Mouse (Mus musculus) heart, embryonic 14.5 days (tissue): ENCODE data around the gene Chga. TPM values are rescaled to one million over a fixed set of nuclear protein-coding genes. Genes with fewer than 3 reads are reported as not detected.

Experiments used
- ATAC-seq: fragments of 200-750 bp; cut with Nextera tagmentation; 2 replicates; pipeline ENCODE4 v1.8.0; 2017; ENCODE audit warnings: low read depth, moderate TSS enrichment; ENCODE audit not compliant: insufficient number of reproducible peaks, insufficient read depth, low FRiP score
- H3K27ac ChIP-seq, 2 experiments: fragments of 200-500 bp in 1 of 2; fragments of 300-500 bp in 1 of 2; sonication (generic) in 1 of 2; replicated peaks in 1 of 2; 2 replicates each; pipeline ENCODE4 v1.5.1; 2012 to 2014; ENCODE audit warnings: low read depth in 2 of 2, low read length in 2 of 2, control low read depth in 1 of 2, mild to moderate bottlenecking in 1 of 2, mixed read lengths in 1 of 2; ENCODE audit not compliant: control insufficient read depth in 1 of 2, insufficient read depth in 1 of 2
- H3K27me3 ChIP-seq: fragments of 300-500 bp; sonication (generic); 2 replicates; pipeline ENCODE4 v1.6.1; 2014; ENCODE audit warnings: mild to moderate bottlenecking, low read length, control low read depth; ENCODE audit not compliant: control insufficient read depth, insufficient read depth
- H3K36me3 ChIP-seq: fragments of 300-500 bp; sonication (generic); 2 replicates; pipeline ENCODE4 v1.6.1; 2014; ENCODE audit warnings: mild to moderate bottlenecking, control low read depth, low read length, mixed read lengths; ENCODE audit not compliant: control insufficient read depth, insufficient read depth
- H3K4me1 ChIP-seq, 2 experiments: fragments of 200-500 bp in 1 of 2; fragments of 300-500 bp in 1 of 2; sonication (generic) in 1 of 2; 2 replicates each; pipeline ENCODE4 v1.6.1; 2012 to 2014; ENCODE audit warnings: low read length in 2 of 2, control low read depth in 1 of 2, mixed read lengths in 1 of 2; ENCODE audit not compliant: control insufficient read depth in 2 of 2, insufficient read depth in 2 of 2
- H3K4me2 ChIP-seq: fragments of 300-500 bp; sonication (generic); 2 replicates; pipeline ENCODE4 v1.6.1; 2014; ENCODE audit warnings: mild to moderate bottlenecking, low read length
- H3K4me3 ChIP-seq, 2 experiments: fragments of 200-500 bp in 1 of 2; fragments of 300-500 bp in 1 of 2; sonication (generic) in 1 of 2; 2 replicates each; pipeline ENCODE4 v1.5.1; 2012 to 2014; ENCODE audit warnings: low read length in 2 of 2, mild to moderate bottlenecking in 2 of 2, control low read depth in 1 of 2, low read depth in 1 of 2, moderate library complexity in 1 of 2; ENCODE audit not compliant: control insufficient read depth in 1 of 2, insufficient read depth in 1 of 2
- H3K9ac ChIP-seq: fragments of 300-500 bp; sonication (generic); 2 replicates; pipeline ENCODE4 v1.6.1; 2014; ENCODE audit warnings: mild to moderate bottlenecking, low read length
- H3K9me3 ChIP-seq: fragments of 300-500 bp; sonication (generic); 2 replicates; pipeline ENCODE4 v1.6.1; 2016; ENCODE audit warnings: low read length, control low read depth; ENCODE audit not compliant: control insufficient read depth
- WGBS: fragments of 180-500 bp; shearing (Covaris S2); extraction: QIAGEN DNeasy Blood & Tissue Kit; methylation state at CpG from one replicate; pipeline ENCODE4 v1.1.7; 2014; 5-methylcytosine and 5-hydroxymethylcytosine counted together
- polyA plus RNA-seq: library from polyadenylated mRNA; unstranded; fragments of >200 nt; fragmentation: Nextera tagmentation; extraction: Ambion mirVana; gene quantifications from 2 replicates; pipeline ENCODE4 v1.2.1, GENCODE M21; 2014

The Chga gene
- 0.30 and 0.34 TPM in 2 replicates for polyA plus RNA-seq

- Histone ChIP-seq H3K4me2 (peak within 1 kb of the TSS; percentile 45), H3K9ac (no peak within 1 kb of the TSS), H3K4me1 (no peaks in the 10 kb centered on the region), H3K4me3 (no peak within 1 kb of the TSS; a peak in 1 of 4 replicates), H3K27me3 (peaks cover 37% of the 10 kb centered on the region), H3K27ac (no peak within 1 kb of the TSS), H3K36me3 (no peaks in the 10 kb centered on the region), H3K9me3 (no peaks in the 10 kb centered on the region)
- ATAC-seq, result peak; percentile 38; the same call in 1 of the 2 replicates
- 3% methylated on average over 48 of the region's 48 CpGs for WGBS
Measured at GRCm38 (mm10) chr12:102554721-102555516, at the start of gene Chga. Gene Chga (plus strand): TSS chr12:102554969.

- no peaks in the 10 kb centered on the region for H3K36me3 ChIP-seq
- no peak for ATAC-seq
- H3K27ac ChIP-seq, result no peak overlapping the region
- no peaks in the 10 kb centered on the region for H3K9me3 ChIP-seq
- H3K4me1 ChIP-seq, result peaks cover 0 to 5% of the 10 kb centered on the region in 2 experiments; a peak in 1 of 4 replicates
- WGBS, result 60% methylated on average over 9 of the region's 9 CpGs
- H3K4me3 ChIP-seq, result no peak overlapping the region
- H3K9ac ChIP-seq, result no peak overlapping the region
- H3K27me3 ChIP-seq, result no peaks in the 10 kb centered on the region
- no peak overlapping the region for H3K4me2 ChIP-seq
Measured at GRCm38 (mm10) chr12:102505131-102505713, 49.5 kb upstream of the Chga start.

GRCm38 (mm10) chr12:102505949-102506348, 48.8 kb upstream of the Chga start:
- Histone ChIP-seq H3K36me3 (no peaks in the 10 kb centered on the region), H3K4me1 (peaks cover 0 to 5% of the 10 kb centered on the region in 2 experiments; a peak in 1 of 4 replicates), H3K27ac (no peak overlapping the region), H3K4me3 (no peak overlapping the region), H3K4me2 (no peak overlapping the region), H3K9me3 (no peaks in the 10 kb centered on the region), H3K27me3 (no peaks in the 10 kb centered on the region), H3K9ac (no peak overlapping the region)
- ATAC-seq, result no peak
- WGBS, result 83% methylated on average over 7 of the region's 7 CpGs

- no peaks in the 10 kb centered on the region for H3K27me3 ChIP-seq
- no peaks in the 10 kb centered on the region for H3K36me3 ChIP-seq
- no peak overlapping the region for H3K9ac ChIP-seq
- H3K27ac ChIP-seq, result no peak overlapping the region
- H3K4me1 ChIP-seq, result no peaks in the 10 kb centered on the region
- no peak for ATAC-seq
- no peak overlapping the region for H3K4me2 ChIP-seq
- no peaks in the 10 kb centered on the region for H3K9me3 ChIP-seq
- WGBS, result 67% methylated on average over 3 of the region's 3 CpGs
- no peak overlapping the region for H3K4me3 ChIP-seq
Measured at GRCm38 (mm10) chr12:102511363-102511762, 43.4 kb upstream of the Chga start.

- no peaks in the 10 kb centered on the region for H3K4me1 ChIP-seq
- no peaks in the 10 kb centered on the region for H3K9me3 ChIP-seq
- 80% methylated on average over 6 of the region's 6 CpGs for WGBS
- no peak overlapping the region for H3K4me3 ChIP-seq
- H3K27ac ChIP-seq, result no peak overlapping the region
- H3K4me2 ChIP-seq, result no peak overlapping the region
- no peak for ATAC-seq
- no peaks in the 10 kb centered on the region for H3K27me3 ChIP-seq
- H3K36me3 ChIP-seq, result no peaks in the 10 kb centered on the region
- no peak overlapping the region for H3K9ac ChIP-seq
Measured at GRCm38 (mm10) chr12:102514151-102514550, 40.6 kb upstream of the Chga start.

- 83% methylated on average over 6 of the region's 6 CpGs for WGBS
- Histone ChIP-seq H3K9me3 (no peaks in the 10 kb centered on the region), H3K9ac (no peak overlapping the region), H3K27ac (no peak overlapping the region), H3K4me2 (no peak overlapping the region), H3K4me3 (no peak overlapping the region), H3K36me3 (no peaks in the 10 kb centered on the region), H3K27me3 (no peaks in the 10 kb centered on the region), H3K4me1 (no peaks in the 10 kb centered on the region)
- no peak for ATAC-seq
Measured at GRCm38 (mm10) chr12:102514751-102515150, 40.0 kb upstream of the Chga start.

GRCm38 (mm10) chr12:102516151-102516550, 38.6 kb upstream of the Chga start:
- H3K27me3 ChIP-seq, result no peaks in the 10 kb centered on the region
- H3K4me1 ChIP-seq, result no peaks in the 10 kb centered on the region
- H3K27ac ChIP-seq, result no peak overlapping the region
- no peak overlapping the region for H3K9ac ChIP-seq
- ATAC-seq, result no peak
- no peak overlapping the region for H3K4me2 ChIP-seq
- H3K4me3 ChIP-seq, result no peak overlapping the region
- H3K9me3 ChIP-seq, result no peaks in the 10 kb centered on the region
- WGBS, result 75% methylated on average over 4 of the region's 4 CpGs
- H3K36me3 ChIP-seq, result no peaks in the 10 kb centered on the region
